Mouse (Mus musculus): ENCODE measurements at regions not wholly inside any gene's neighbourhood (a gene's known extent, or its start where the extent isn't known, plus 50 kb on each side); places are given as distances from the start of the nearest gene placed in this dataset.
A peak's percentile ranks its signal among the peaks of the same experiment; 100 is the strongest.

- H3K27ac ChIP-seq (replicated peaks; ENCODE audit: low read depth, low read length): no peak overlapping the region
- WGBS: 91% methylated on average over 9 of the region's 9 CpGs
- H3K9ac ChIP-seq (ENCODE audit: low read length): no peak overlapping the region
- DNase-seq (ENCODE audit: low spot score) (no peak), ATAC-seq (ENCODE audit: insufficient number of reproducible peaks, low FRiP score, low TSS enrichment, low read depth) (no peak)
- H3K36me3 ChIP-seq (ENCODE audit: control insufficient read depth, insufficient read depth, low read length): no peaks in the 10 kb centered on the region
- peaks cover 21% of the 10 kb centered on the region for H3K4me1 ChIP-seq (ENCODE audit: control insufficient read depth, insufficient read depth, low read length)
- H3K4me2 ChIP-seq (ENCODE audit: low read depth, severe bottlenecking): no peak overlapping the region
- no peaks in the 10 kb centered on the region for H3K9me3 ChIP-seq (ENCODE audit: control insufficient read depth, low read length)
- H3K27me3 ChIP-seq (ENCODE audit: control insufficient read depth, insufficient read depth, low read length): no peaks in the 10 kb centered on the region
- no peak overlapping the region for H3K4me3 ChIP-seq (ENCODE audit: low read depth, low read length)
Observed at GRCm38 (mm10) chr13:60453821-60454483, 147.8 kb upstream of the Dapk1 start.

DNA sequence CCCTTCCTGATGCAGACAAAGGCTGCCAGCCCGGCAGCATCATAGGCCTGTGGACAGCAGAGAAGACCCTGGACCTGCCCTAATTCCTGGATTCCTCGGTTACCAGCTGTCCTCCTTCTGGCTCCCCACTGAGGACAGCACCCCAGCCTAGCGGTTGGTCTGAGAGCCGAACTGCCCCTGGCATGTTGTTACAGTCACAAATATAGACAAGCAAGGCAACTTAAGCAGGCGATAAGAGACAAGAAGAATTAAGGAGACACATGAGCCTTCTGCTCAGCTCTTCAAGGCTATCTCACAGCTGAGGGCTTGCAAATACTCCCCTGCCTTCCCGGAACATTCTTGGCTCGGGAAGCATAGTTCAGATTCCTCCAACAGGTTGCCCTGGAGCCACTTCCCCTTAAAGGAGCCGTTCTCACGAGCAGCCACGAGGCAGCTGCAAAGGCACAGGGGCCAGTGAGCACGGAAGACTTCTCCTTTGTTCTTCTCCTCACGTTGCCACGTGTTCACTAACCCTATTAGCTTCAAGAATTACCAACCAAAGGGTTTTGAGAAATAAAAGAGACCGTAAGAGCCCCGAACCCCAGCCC is 146.6 kb upstream of the Dapk1 start:
- ATAC-seq (ENCODE audit: insufficient number of reproducible peaks, low FRiP score, low TSS enrichment, low read depth) (peak; percentile 61; the same call in 1 of the 2 replicates), DNase-seq (ENCODE audit: low spot score) (peak; percentile 67)
- WGBS: 25% methylated on average over 15 of the region's 15 CpGs
- no peak overlapping the region for H3K4me3 ChIP-seq (ENCODE audit: low read depth, low read length)
- H3K36me3 ChIP-seq (ENCODE audit: control insufficient read depth, insufficient read depth, low read length): no peaks in the 10 kb centered on the region
- no peaks in the 10 kb centered on the region for H3K27me3 ChIP-seq (ENCODE audit: control insufficient read depth, insufficient read depth, low read length)
- H3K9ac ChIP-seq (ENCODE audit: low read length): peak overlapping the region; percentile 40
- peak overlapping the region; percentile 13; the same call in 1 of the 2 replicates for H3K4me2 ChIP-seq (ENCODE audit: low read depth, severe bottlenecking)
- H3K27ac ChIP-seq (replicated peaks; ENCODE audit: low read depth, low read length): peak overlapping the region; percentile 57; the same call in 1 of the 2 replicates
- no peaks in the 10 kb centered on the region for H3K9me3 ChIP-seq (ENCODE audit: control insufficient read depth, low read length)
- peaks cover 21% of the 10 kb centered on the region for H3K4me1 ChIP-seq (ENCODE audit: control insufficient read depth, insufficient read depth, low read length)

GRCm38 (mm10) chr13:60455863-60456551 is 145.7 kb upstream of the Dapk1 start:
- no peak overlapping the region for H3K4me3 ChIP-seq (ENCODE audit: low read depth, low read length)
- 45% methylated on average over 10 of the region's 10 CpGs for WGBS
- 0 out of 2 replicates have a peak overlapping the region, but pooled peaks have one; percentile 57 for H3K27ac ChIP-seq (replicated peaks; ENCODE audit: low read depth, low read length)
- DNase-seq (ENCODE audit: low spot score): peak; percentile 32
- no peaks in the 10 kb centered on the region for H3K36me3 ChIP-seq (ENCODE audit: control insufficient read depth, insufficient read depth, low read length)
- H3K9ac ChIP-seq (ENCODE audit: low read length): no peak overlapping the region
- ATAC-seq (ENCODE audit: insufficient number of reproducible peaks, low FRiP score, low TSS enrichment, low read depth): no peak
- H3K4me2 ChIP-seq (ENCODE audit: low read depth, severe bottlenecking): no peak overlapping the region
- no peaks in the 10 kb centered on the region for H3K9me3 ChIP-seq (ENCODE audit: control insufficient read depth, low read length)
- H3K27me3 ChIP-seq (ENCODE audit: control insufficient read depth, insufficient read depth, low read length): no peaks in the 10 kb centered on the region
- H3K4me1 ChIP-seq (ENCODE audit: control insufficient read depth, insufficient read depth, low read length): peaks cover 14% of the 10 kb centered on the region

GRCm38 (mm10) chr13:60457277-60457676 is 144.5 kb upstream of the Dapk1 start:
- ATAC-seq (ENCODE audit: insufficient number of reproducible peaks, low FRiP score, low TSS enrichment, low read depth): no peak
- no peak overlapping the region for H3K9ac ChIP-seq (ENCODE audit: low read length)
- H3K36me3 ChIP-seq (ENCODE audit: control insufficient read depth, insufficient read depth, low read length): no peaks in the 10 kb centered on the region
- WGBS: 95% methylated on average over 10 of the region's 10 CpGs
- H3K27me3 ChIP-seq (ENCODE audit: control insufficient read depth, insufficient read depth, low read length): no peaks in the 10 kb centered on the region
- H3K4me2 ChIP-seq (ENCODE audit: low read depth, severe bottlenecking): no peak overlapping the region
- no peak for DNase-seq (ENCODE audit: low spot score)
- no peak overlapping the region for H3K4me3 ChIP-seq (ENCODE audit: low read depth, low read length)
- no peaks in the 10 kb centered on the region for H3K9me3 ChIP-seq (ENCODE audit: control insufficient read depth, low read length)
- peaks cover 14% of the 10 kb centered on the region; the same call in 1 of the 2 replicates for H3K4me1 ChIP-seq (ENCODE audit: control insufficient read depth, insufficient read depth, low read length)
- no peak overlapping the region for H3K27ac ChIP-seq (replicated peaks; ENCODE audit: low read depth, low read length)

DNA sequence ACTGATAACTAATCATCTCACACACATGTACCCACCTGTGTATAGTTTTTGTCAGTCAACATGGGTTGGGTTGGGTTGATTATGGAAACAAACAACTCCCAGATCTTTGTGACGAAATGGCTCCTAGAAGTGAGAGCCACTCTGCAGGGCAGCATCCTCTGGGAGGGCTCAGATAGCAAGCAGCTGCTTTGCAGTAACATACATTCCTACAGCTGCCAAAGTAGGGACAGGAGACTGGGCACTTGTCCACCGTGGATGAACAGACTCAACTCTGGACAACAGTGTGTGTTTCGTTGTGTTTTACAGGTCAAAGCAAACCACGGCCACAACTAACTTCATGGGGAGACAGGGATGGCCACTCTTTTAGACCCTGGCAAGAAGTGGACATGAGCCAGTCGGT is 142.7 kb upstream of the Dapk1 start:
- H3K36me3 ChIP-seq (ENCODE audit: control insufficient read depth, insufficient read depth, low read length): no peaks in the 10 kb centered on the region
- 84% methylated on average over 5 of the region's 5 CpGs for WGBS
- DNase-seq (ENCODE audit: low spot score) (no peak), ATAC-seq (ENCODE audit: insufficient number of reproducible peaks, low FRiP score, low TSS enrichment, low read depth) (no peak)
- H3K27me3 ChIP-seq (ENCODE audit: control insufficient read depth, insufficient read depth, low read length): no peaks in the 10 kb centered on the region
- H3K4me1 ChIP-seq (ENCODE audit: control insufficient read depth, insufficient read depth, low read length): peaks cover 14% of the 10 kb centered on the region; the same call in 1 of the 2 replicates
- no peak overlapping the region for H3K4me3 ChIP-seq (ENCODE audit: low read depth, low read length)
- H3K4me2 ChIP-seq (ENCODE audit: low read depth, severe bottlenecking): no peak overlapping the region
- no peak overlapping the region for H3K9ac ChIP-seq (ENCODE audit: low read length)
- H3K9me3 ChIP-seq (ENCODE audit: control insufficient read depth, low read length): no peaks in the 10 kb centered on the region
- H3K27ac ChIP-seq (replicated peaks; ENCODE audit: low read depth, low read length): no peak overlapping the region

DNA sequence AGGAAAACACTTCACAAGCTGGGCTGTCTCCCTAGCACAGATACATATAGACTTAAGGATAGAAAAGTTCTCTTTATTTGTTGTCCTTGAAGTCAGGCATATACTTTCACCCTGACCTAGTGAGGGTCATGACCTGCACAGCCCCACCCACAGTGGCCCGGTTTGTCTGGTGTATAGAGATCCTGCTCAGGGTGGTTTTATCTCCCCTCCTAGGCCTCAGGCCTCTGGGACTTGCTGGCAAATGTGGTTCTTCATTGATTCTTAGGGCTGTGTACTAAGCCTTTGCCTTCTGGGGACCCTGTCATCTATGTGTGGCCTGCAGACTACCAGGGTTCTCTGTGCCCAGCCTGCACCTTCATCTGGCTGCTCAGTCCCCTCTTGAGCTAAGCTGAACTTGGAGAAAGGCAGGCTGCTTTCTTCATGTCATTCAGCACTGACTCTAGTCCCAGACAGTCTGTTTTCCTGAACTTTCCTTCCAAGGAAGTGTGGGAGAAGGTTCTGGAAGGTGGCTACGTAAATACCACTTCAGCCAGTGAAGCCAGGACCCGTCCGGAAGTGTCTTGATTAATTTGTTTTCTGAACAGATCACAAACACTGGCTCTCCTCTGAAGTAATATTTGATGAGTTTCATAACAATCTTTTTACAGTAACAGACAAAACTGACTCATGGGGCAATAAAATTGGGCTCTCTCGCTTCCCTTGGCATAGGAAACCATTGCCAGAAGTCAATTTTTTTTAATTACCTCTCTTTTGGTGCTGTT is 135.0 kb upstream of the Dapk1 start:
- Histone ChIP-seq H3K4me1 (ENCODE audit: control insufficient read depth, insufficient read depth, low read length) (0 out of 2 replicates have a peak, but pooled peaks cover 4% of the 10 kb centered on the region), H3K36me3 (ENCODE audit: control insufficient read depth, insufficient read depth, low read length) (no peaks in the 10 kb centered on the region), H3K9ac (ENCODE audit: low read length) (no peak overlapping the region), H3K27me3 (ENCODE audit: control insufficient read depth, insufficient read depth, low read length) (no peaks in the 10 kb centered on the region), H3K27ac (replicated peaks; ENCODE audit: low read depth, low read length) (no peak overlapping the region), H3K4me2 (ENCODE audit: low read depth, severe bottlenecking) (no peak overlapping the region), H3K9me3 (ENCODE audit: control insufficient read depth, low read length) (no peaks in the 10 kb centered on the region), H3K4me3 (ENCODE audit: low read depth, low read length) (no peak overlapping the region)
- WGBS: 84% methylated on average over 5 of the region's 5 CpGs
- ATAC-seq (ENCODE audit: insufficient number of reproducible peaks, low FRiP score, low TSS enrichment, low read depth) (0 out of 2 replicates have a peak, but pooled peaks have one; percentile 19), DNase-seq (ENCODE audit: low spot score) (no peak)

DNA sequence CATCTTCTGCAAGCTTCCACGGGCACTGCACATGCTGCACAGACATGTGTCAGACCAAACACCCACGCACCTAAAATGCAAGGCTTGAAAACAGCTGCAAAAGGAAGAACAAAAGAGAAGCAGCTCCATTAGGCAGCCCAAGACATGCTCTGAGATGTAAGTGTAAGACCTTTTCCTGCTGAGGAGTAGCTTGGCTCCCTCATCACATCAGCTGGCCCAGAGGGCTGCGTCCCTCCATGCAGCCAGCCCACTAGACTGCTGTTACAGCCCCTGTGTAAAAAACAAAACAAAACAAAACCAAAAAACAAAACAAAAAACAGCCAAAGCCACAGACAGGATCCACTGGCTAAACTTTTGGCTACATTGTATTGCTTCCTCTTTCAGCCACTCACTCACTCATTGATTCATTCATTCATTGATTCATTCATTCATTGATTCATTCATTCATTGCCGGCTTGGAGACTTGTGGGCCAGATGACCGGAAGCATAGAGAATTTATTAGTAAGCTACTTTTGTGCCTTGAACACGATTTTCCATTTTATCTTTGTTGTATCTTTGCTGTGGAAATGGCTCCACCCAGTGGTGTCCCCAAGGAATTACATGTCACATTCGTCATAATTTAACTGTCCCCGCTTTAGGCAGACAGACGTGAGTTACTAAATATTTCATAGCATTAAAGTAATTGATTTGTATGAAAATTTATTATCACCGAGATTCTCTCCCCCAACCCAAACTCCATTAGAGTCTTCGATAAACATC is 133.7 kb upstream of the Dapk1 start:
- 18% methylated on average over 11 of the region's 11 CpGs for whole genome bisulfite sequencing
- H3K36me3 ChIP-seq (ENCODE audit: control insufficient read depth, insufficient read depth, low read length): no peaks in the 10 kb centered on the region
- H3K4me1 ChIP-seq (ENCODE audit: control insufficient read depth, insufficient read depth, low read length): 0 out of 2 replicates have a peak, but pooled peaks cover 4% of the 10 kb centered on the region
- H3K4me3 ChIP-seq (ENCODE audit: low read depth, low read length): no peak overlapping the region
- no peak overlapping the region for H3K27ac ChIP-seq (replicated peaks; ENCODE audit: low read depth, low read length)
- no peaks in the 10 kb centered on the region for H3K27me3 ChIP-seq (ENCODE audit: control insufficient read depth, insufficient read depth, low read length)
- no peaks in the 10 kb centered on the region for H3K9me3 ChIP-seq (ENCODE audit: control insufficient read depth, low read length)
- DNase-seq (ENCODE audit: low spot score): peak; percentile 86
- no peak overlapping the region for H3K9ac ChIP-seq (ENCODE audit: low read length)
- no peak for ATAC-seq (ENCODE audit: insufficient number of reproducible peaks, low FRiP score, low TSS enrichment, low read depth)
- no peak overlapping the region for H3K4me2 ChIP-seq (ENCODE audit: low read depth, severe bottlenecking)

All from limb, embryonic 11.5 days (tissue).